Mouse (Mus musculus) spleen, postnatal 10 days (tissue): ENCODE measurements at regions not wholly inside any gene's neighbourhood (a gene's known extent, or its start where the extent isn't known, plus 50 kb on each side); places are given as distances from the start of the nearest gene placed in this dataset.
A peak's percentile ranks its signal among the peaks of the same experiment; 100 is the strongest.
"Not testable (repeated sequence)": the region's sequence is repeated elsewhere in the genome, so short reads cannot be mapped to it uniquely, and the experiment has no call there.

Source experiments
- DNase-seq, 2 experiments: peaks; one replicate each; pipeline ENCODE4 v3.0.0; 2021 to 2022; ENCODE audit warnings: low spot score in 2 of 2

GRCm38 (mm10) chr17:13654606-13655005 lies 105.7 kb upstream of the Afdn start:
- DNase-seq: not testable (repeated sequence)

GRCm38 (mm10) chr17:13656065-13656464 lies 104.3 kb upstream of the Afdn start:
- DNase-seq: no peak

GRCm38 (mm10) chr17:13656485-13657181 lies 103.7 kb upstream of the Afdn start:
- DNase-seq: no peak

- no peak for DNase-seq
These were observed 103.2 kb upstream of the Afdn start for GRCm38 (mm10) chr17:13657182-13657562.

- no peak for DNase-seq
These were observed 102.6 kb upstream of the Afdn start for GRCm38 (mm10) chr17:13657656-13658292.

GRCm38 (mm10) chr17:13658321-13658978 lies 101.9 kb upstream of the Afdn start:
- DNase-seq: no peak

GRCm38 (mm10) chr17:13659103-13659502 lies 101.2 kb upstream of the Afdn start:
- peak in 1 of 2 experiments; percentile 68 for DNase-seq

GRCm38 (mm10) chr17:13659943-13660342 lies 100.4 kb upstream of the Afdn start:
- DNase-seq: peak in 1 of 2 experiments; percentile 32

GRCm38 (mm10) chr17:13661023-13661422 lies 99.3 kb upstream of the Afdn start:
- no peak for DNase-seq

GRCm38 (mm10) chr17:13662152-13662551 lies 98.2 kb upstream of the Afdn start:
- no peak for DNase-seq
